Mouse (Mus musculus): ENCODE measurements around the gene Ulk3. TPM values are rescaled to one million over a fixed set of nuclear protein-coding genes. Genes with fewer than 3 reads are reported as not detected.

Ulk3 gene
- total RNA-seq, 2 experiments from 2014 or later = 36.3 to 37.1 TPM

DNA sequence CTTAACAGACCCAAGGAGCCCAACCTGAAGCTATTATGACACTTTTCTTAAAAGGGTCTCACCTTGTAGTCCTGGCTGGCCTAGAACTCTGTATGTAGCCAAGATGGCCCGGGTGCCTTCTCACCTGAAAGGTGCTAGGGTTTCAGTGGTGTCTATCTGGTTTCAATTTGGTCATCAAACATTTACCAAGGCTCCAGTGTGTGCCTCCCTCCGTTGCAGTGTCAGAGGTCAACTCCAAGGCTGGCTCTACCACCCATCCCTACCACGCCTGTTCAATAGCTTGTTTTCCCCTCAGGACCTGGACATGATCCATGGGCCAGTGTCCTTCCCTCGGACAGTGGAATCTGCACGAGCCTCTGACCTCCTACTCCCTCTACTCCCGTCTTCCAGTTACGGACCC is 35.0 kb downstream of the Ulk3 start:
- no peak overlapping the region for H3K27ac ChIP-seq
- no peak for TF ChIP-seq CTCF (IDR thresholded peaks at IDR 0.05)
- intact Hi-C loops (cut with DNase I) = no loop called here
- no peak for DNase-seq (ENCODE audit: extremely low spot score in 1 of 2, low spot score in 2 of 2)
- H3K4me3 ChIP-seq = no peak overlapping the region

DNA sequence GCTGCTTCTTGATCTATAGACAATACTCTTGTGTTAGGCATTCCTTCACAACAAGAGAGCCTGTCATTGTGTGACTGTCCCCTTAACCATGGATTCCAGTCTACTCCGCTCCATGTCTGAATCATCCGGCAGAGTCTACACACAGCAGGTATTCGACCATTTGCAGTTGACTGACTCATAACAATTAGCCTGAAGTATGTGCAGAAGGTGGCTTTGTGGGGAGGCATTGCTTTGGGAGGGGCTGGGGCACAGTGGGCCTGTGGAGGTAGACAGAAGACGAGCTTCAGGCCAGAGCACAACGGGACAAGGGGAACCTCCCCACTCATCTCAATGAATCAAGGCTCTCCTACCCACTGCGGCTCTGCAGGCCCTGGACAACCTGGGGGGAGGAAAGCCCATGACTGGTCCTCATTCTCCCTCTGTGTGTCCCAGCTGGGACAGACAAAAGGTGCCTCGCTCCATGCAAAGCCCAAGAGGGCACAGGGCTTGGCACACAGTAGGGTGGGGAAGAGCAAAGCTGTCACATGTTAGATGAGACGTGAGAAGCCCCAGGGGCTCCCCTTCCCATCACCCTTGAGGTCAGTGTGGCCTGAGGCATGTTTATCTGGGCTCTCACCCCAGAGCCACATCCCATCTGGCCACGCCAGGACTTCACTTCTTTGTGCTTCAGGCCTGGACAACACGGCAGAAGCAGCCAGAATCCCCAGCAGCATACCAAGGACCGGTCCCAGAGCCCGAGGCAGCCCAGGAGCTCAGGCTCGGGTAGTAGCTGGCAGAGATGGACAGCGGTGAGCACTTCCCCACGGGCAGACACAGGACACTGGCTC is 36.6 kb downstream of the Ulk3 start:
- DNase-seq (ENCODE audit: extremely low spot score in 1 of 2, low spot score in 2 of 2) = no peak
- no peak overlapping the region for H3K4me3 ChIP-seq
- intact Hi-C loops (cut with DNase I) = no loop called here
- no peak overlapping the region for H3K27ac ChIP-seq
- no peak for TF ChIP-seq CTCF (IDR thresholded peaks at IDR 0.05)

- no peak for TF ChIP-seq CTCF (IDR thresholded peaks at IDR 0.05)
- Histone ChIP-seq H3K4me3 (no peak overlapping the region), H3K27ac (no peak overlapping the region)
- no peak for DNase-seq (ENCODE audit: extremely low spot score in 1 of 2, low spot score in 2 of 2)
- intact Hi-C loops (cut with DNase I) = no loop called here
Measured at GRCm38 (mm10) chr9:57627191-57627590, 37.9 kb downstream of the Ulk3 start.

- no peak for DNase-seq (ENCODE audit: extremely low spot score in 1 of 2, low spot score in 2 of 2)
- H3K4me3 ChIP-seq = no peak overlapping the region
- intact Hi-C loops (cut with DNase I) = no loop called here
- no peak overlapping the region for H3K27ac ChIP-seq
- no peak for TF ChIP-seq CTCF (IDR thresholded peaks at IDR 0.05)
Measured at GRCm38 (mm10) chr9:57627892-57628291, 38.6 kb downstream of the Ulk3 start.

- intact Hi-C loops (cut with DNase I) = loop anchor here (1.0 kb wide), 1 partner anchor 27 kb away; no protein-coding TSS in a partner anchor
- Histone ChIP-seq H3K27ac (no peak overlapping the region), H3K4me3 (no peak overlapping the region)
- TF ChIP-seq CTCF (IDR thresholded peaks at IDR 0.05) = no peak
- DNase-seq (ENCODE audit: extremely low spot score in 1 of 2, low spot score in 2 of 2) = no peak
Measured at GRCm38 (mm10) chr9:57628717-57629116, 39.5 kb downstream of the Ulk3 start.

DNA sequence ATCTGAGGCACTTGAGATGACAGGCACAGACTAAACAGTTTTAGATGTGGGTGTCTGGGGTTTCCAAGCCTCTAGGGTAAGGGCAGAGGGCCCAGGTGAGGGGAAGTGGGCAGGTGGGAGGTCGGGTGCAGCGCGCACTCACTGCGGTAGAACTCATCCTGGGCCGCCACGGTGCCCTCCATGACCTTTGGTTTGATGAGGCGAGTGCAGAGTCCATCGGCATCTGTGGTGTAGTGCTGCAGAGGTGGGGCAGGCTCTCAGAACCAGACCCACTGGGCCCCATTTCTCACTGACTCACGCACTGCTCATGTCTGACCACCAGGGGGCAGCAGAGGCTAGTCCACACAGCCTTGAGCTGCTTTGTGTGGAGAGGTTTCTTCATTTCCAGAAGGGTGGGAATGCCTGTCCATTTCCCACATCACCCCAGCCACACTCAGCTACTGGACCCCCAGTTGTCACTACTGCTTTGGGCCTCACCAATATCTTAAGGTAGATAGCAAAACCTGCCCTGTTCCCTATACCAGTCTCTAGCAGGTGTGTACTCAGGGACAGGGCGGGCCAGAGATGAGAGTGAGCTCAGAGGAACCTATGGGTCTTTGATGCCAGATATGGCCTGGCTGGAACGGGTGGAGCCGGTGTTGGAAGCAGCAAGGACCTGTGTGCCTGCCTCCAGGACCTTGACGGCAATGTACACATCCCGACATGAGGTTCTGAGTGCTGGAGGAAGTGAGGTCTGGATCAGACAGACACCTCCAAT is 40.0 kb downstream of the Ulk3 start:
- intact Hi-C loops (cut with DNase I) = loop anchor here (1.0 kb wide), 1 partner anchor 26 kb away; no protein-coding TSS in a partner anchor
- DNase-seq (ENCODE audit: extremely low spot score in 1 of 2, low spot score in 2 of 2) = peak; percentile 69 to 85
- no peak overlapping the region for H3K4me3 ChIP-seq
- TF ChIP-seq CTCF (IDR thresholded peaks at IDR 0.05) = peak; percentile 99
- no peak overlapping the region for H3K27ac ChIP-seq

- Histone ChIP-seq H3K4me3 (no peak overlapping the region), H3K27ac (no peak overlapping the region)
- peak; percentile 49 for DNase-seq (ENCODE audit: extremely low spot score in 1 of 2, low spot score in 2 of 2)
- TF ChIP-seq CTCF (IDR thresholded peaks at IDR 0.05) = peak; percentile 43
- intact Hi-C loops (cut with DNase I) = no loop called here
Measured at GRCm38 (mm10) chr9:57633481-57634024, 44.3 kb downstream of the Ulk3 start.

DNA sequence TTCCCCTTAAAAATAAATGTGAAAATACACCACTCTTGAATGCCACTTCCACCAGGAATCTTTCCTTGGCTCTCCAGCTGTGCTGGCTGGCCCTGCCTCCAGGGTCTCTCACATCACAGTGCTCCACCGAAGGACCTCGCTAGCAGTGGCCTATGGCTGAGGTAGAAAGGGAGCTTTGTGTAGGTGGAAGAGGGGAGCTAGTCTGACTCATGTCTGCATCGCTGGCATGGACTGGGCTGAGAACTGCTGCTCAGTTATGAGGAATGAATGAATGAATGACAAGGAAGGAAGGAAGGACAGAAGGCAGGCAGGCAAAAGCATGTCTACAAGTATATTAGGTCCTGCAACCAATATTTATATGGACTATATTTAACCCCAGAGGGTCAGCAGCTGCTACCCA is 48.0 kb downstream of the Ulk3 start:
- no peak for TF ChIP-seq CTCF (IDR thresholded peaks at IDR 0.05)
- Histone ChIP-seq H3K27ac (peak overlapping the region; percentile 63), H3K4me3 (no peak overlapping the region)
- DNase-seq (ENCODE audit: extremely low spot score in 1 of 2, low spot score in 2 of 2) = no peak
- intact Hi-C loops (cut with DNase I) = no loop called here

DNA sequence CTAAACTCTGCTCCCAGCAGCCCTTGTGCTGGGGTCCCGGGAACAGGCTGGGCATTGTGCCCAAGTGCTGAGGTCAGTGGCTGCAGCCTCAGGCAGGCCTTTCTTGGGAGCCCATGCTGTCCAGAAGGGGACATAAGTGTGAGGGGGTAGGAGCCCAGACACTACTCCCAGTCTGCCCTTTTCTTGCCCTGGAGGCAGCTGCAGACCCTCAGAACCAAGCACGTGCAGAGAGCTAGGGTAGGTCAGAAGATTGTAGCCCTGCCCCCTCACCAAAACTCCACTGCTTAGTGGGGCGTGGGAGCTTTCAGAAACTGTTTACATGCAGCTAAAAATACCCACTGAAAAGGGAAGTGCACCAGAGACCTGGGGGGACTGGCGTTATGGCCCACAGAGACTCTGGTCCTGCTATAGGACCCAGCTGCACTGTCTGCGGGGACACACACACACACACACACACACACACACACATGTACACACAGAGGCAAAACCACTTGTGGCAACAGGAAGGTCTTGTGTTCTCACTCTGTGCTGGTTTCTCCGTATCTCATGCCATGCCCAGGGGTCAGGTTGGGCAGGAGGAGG is 48.6 kb downstream of the Ulk3 start:
- no peak for TF ChIP-seq CTCF (IDR thresholded peaks at IDR 0.05)
- intact Hi-C loops (cut with DNase I) = no loop called here
- DNase-seq (ENCODE audit: extremely low spot score in 1 of 2, low spot score in 2 of 2) = no peak
- Histone ChIP-seq H3K4me3 (no peak overlapping the region), H3K27ac (peak overlapping the region; percentile 63)

DNA sequence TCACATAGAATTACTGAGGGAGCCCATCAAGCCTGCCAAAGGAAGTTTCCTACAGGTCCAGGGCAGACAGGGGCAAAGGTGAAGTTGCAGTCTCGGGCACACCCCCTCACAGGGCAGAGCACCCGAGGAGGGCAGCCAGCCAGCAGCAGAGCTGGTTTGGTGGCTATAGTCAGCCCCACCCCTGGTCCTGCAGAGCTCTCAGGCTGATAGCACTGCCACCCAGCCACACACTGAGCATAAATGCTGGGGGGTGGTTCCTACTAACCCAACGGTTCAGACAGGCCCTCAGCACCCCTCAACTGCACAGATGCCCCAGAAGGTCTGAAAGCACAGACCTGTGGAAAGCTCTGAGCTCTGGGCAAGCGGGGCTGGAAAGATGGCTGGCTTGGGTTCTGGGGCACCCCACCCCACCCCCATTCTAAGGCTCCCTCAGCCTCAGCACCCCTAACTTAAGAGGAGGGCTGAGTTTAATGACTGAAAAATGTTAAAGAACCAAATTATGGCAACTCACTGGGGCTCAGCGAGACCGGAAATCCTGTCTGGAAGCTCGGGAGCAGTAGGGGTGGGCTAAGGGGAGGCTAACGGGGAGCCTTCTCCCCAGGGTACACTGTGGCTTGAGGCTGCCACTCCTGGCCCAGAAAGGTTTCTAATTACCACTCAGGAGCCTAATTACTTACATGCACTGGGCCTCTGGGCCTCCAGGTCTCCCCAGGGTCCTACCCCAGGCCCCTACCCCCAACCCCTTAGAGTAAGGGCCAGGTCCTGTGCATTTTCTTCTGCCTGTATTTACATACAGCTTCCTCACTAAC is 49.6 kb downstream of the Ulk3 start:
- intact Hi-C loops (cut with DNase I) = no loop called here
- Histone ChIP-seq H3K4me3 (no peak overlapping the region), H3K27ac (peak overlapping the region; percentile 53)
- no peak for TF ChIP-seq CTCF (IDR thresholded peaks at IDR 0.05)
- no peak for DNase-seq (ENCODE audit: extremely low spot score in 1 of 2, low spot score in 2 of 2)

DNA sequence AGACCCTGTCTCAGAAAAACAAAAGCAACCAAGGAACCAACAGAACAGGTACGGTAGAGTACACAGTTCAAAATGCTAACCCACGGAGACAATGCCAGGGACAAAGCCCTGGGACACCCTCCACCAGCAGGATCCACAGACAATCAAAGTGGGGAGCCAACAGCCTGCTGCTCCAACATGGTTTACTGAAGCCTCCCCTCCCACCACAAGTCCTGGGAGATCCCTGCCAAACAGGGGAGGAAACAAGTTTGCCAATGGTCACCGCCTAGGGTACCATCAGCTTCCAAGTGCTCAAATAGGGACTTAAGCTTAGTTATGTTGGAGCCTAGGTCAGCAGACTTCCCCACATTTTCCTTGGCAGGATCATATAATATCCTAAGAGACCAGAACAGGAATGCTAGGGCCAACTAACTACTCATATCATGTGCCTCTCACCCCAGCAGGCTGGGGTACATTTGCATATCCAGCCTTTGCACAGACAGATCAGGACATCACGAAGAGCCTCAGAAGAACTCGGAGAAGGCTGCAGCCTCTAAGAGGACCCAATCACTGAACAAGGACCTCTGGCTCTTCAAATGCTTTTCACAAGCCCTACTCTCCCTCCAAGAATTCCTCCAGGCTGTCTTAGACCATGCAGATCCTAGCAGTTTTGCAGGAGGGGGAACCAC is 50.5 kb downstream of the Ulk3 start:
- intact Hi-C loops (cut with DNase I) = no loop called here
- no peak for TF ChIP-seq CTCF (IDR thresholded peaks at IDR 0.05)
- peak overlapping the region; percentile 73 for H3K27ac ChIP-seq

More for the DNA sequence above, 50.5 kb downstream of the Ulk3 start:
- DNase-seq (ENCODE audit: extremely low spot score in 1 of 2, low spot score in 2 of 2) = no peak
- H3K4me3 ChIP-seq = no peak overlapping the region
